Mouse (Mus musculus): ENCODE results near the gene Sox6.

The Sox6 gene

GRCm38 (mm10) chr7:115985716-115986115, 52.9 kb downstream of the Sox6 start:
- DNase-seq = no peak

- DNase-seq = no peak
These were observed 54.5 kb downstream of the Sox6 start for GRCm38 (mm10) chr7:115984076-115984475.

GRCm38 (mm10) chr7:115979813-115980512, 58.6 kb downstream of the Sox6 start:
- no peak for DNase-seq

GRCm38 (mm10) chr7:115974518-115974917, 64.1 kb downstream of the Sox6 start:
- DNase-seq = no peak

- DNase-seq = no peak
These were observed 71.4 kb downstream of the Sox6 start for GRCm38 (mm10) chr7:115967186-115967585.

GRCm38 (mm10) chr7:115966181-115966580, 72.4 kb downstream of the Sox6 start:
- no peak for DNase-seq

GRCm38 (mm10) chr7:115953046-115953445, 85.5 kb downstream of the Sox6 start:
- no peak for DNase-seq

- no peak for DNase-seq
These were observed 86.4 kb downstream of the Sox6 start for GRCm38 (mm10) chr7:115952235-115952634.

- DNase-seq = no peak
These were observed 86.9 kb downstream of the Sox6 start for GRCm38 (mm10) chr7:115951689-115952088.

GRCm38 (mm10) chr7:115947916-115948315, 90.7 kb downstream of the Sox6 start:
- no peak for DNase-seq

- no peak for DNase-seq
These were observed 92.0 kb downstream of the Sox6 start for GRCm38 (mm10) chr7:115946559-115946958.

- DNase-seq = no peak
These were observed 93.1 kb downstream of the Sox6 start for GRCm38 (mm10) chr7:115945516-115945915.

- no peak for DNase-seq
These were observed 94.3 kb downstream of the Sox6 start for GRCm38 (mm10) chr7:115944250-115944649.

- DNase-seq = no peak
These were observed 96.8 kb downstream of the Sox6 start for GRCm38 (mm10) chr7:115941766-115942165.

- no peak for DNase-seq
These were observed 99.3 kb downstream of the Sox6 start for GRCm38 (mm10) chr7:115939292-115939691.

GRCm38 (mm10) chr7:115936908-115937307, 101.7 kb downstream of the Sox6 start:
- no peak for DNase-seq

GRCm38 (mm10) chr7:115915338-115915737, 123.3 kb downstream of the Sox6 start:
- DNase-seq = no peak

GRCm38 (mm10) chr7:115910313-115910712, 128.3 kb downstream of the Sox6 start:
- no peak for DNase-seq

GRCm38 (mm10) chr7:115904798-115905207, 133.8 kb downstream of the Sox6 start:
- no peak for DNase-seq

GRCm38 (mm10) chr7:115903931-115904797, 134.4 kb downstream of the Sox6 start:
- DNase-seq = no peak

GRCm38 (mm10) chr7:115903368-115903767, 135.2 kb downstream of the Sox6 start:
- DNase-seq = no peak

GRCm38 (mm10) chr7:115895831-115896230, 142.8 kb downstream of the Sox6 start:
- no peak for DNase-seq

GRCm38 (mm10) chr7:115895028-115895671, 143.4 kb downstream of the Sox6 start:
- DNase-seq = no peak

- DNase-seq = no peak
These were observed 147.1 kb downstream of the Sox6 start for GRCm38 (mm10) chr7:115891482-115891881.

Data from kidney, postnatal 36 days (tissue).